Mouse (Mus musculus): ENCODE results near the gene Ccnc. TPM values are rescaled to one million over a fixed set of nuclear protein-coding genes. Genes with fewer than 3 reads are reported as not detected.

Ccnc gene
- total RNA-seq, 2 experiments from 2014 or later: 21.4 to 25.2 TPM

DNA sequence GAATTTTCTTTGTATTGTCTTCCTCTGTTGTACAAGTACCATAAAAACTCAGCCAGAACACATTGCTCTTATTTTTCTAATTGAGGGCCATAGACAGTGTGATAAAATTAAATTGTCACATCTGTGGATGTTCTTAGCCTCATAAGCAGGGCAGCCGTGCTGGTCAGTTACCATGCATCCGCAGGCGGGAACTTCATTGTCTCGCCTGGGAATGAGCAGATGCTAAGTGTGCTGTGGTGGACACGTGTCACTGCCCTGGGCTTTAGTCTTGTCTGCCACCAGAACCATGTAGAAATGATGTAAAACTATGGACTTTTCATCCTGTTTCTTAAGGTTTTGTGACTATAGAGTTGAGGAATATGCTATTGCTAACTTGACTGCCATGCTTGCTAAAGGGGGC lies 79.7 kb downstream of the Ccnc start:
- no peak for DNase-seq

Other genes with a start within 250 kb of the Ccnc start
- gene Prdm13, start 41.7 kb upstream of the Ccnc start, total RNA-seq (2021): not detected
- 10 to 100 TPM; 16.8 to 23.6 TPM for gene Usp45, start 39.5 kb downstream of the Ccnc start, total RNA-seq (2021)
- gene Tstd3, start 39.5 kb downstream of the Ccnc start, total RNA-seq (2021): 10 to 100 TPM in 1 of 2 experiments, 1 to 10 TPM in 1; 6.4 to 12.9 TPM
- gene Pnisr, start 119.9 kb downstream of the Ccnc start, total RNA-seq (2021): 10 to 100 TPM; 80.9 to 93.8 TPM
- 10 to 100 TPM; 15.3 to 21.2 TPM for gene Coq3, start 152.0 kb downstream of the Ccnc start, total RNA-seq (2021)
- 1 to 10 TPM; 4.0 TPM for gene Faxc, start 203.6 kb downstream of the Ccnc start, total RNA-seq (2021)